In genomic region chr12:111377376-111377973, GRCm38 (mm10) we compare ENCODE assay signal across 8 mouse cellular contexts. TPM values are rescaled to one million over a fixed set of nuclear protein-coding genes. Genes with fewer than 3 reads are reported as not detected.
DNase-seq lines count a peak whose midpoint lies in the region; ATAC-seq lines count a peak whose summit lies in the region.

Gene Cdc42bpb (minus strand): TSS chr12:111377718.

- H3K9me3 ChIP-seq in megakaryocyte, embryonic 14.5 days = no peaks in the 10 kb centered on the region

- ATAC-seq in common myeloid progenitor, adult 5-6 weeks (replicated peaks; ENCODE audit: low read depth, poor library complexity, severe bottlenecking) = peak; percentile 43
- ATAC-seq in activated CD4-positive, CD25-positive, alpha-beta regulatory T cell, adult 4 months = no peak

- DNase-seq in adrenal gland, adult (ENCODE audit: inconsistent age in 2 of 2, low spot score in 1 of 2) = peak; percentile 97 to 98
- peak; percentile 95 for DNase-seq in gastrocnemius, postnatal 14 days
- DNase-seq in induced T-regulatory cell, adult 2 months (ENCODE audit: low read depth) = peak; percentile 79
- DNase-seq in left cerebral cortex, adult 9 months (ENCODE audit: low spot score in 2 of 2) = peak; percentile 83 to 92
- DNase-seq in right cerebral cortex, postnatal 14 days = peak; percentile 94

- H3K27me3 ChIP-seq in megakaryocyte, embryonic 14.5 days (replicated peaks) = peaks cover 78% of the 10 kb centered on the region

- peak within 1 kb of the TSS; percentile 97 for H3K4me3 ChIP-seq in megakaryocyte, embryonic 14.5 days (replicated peaks)

- intact Hi-C loops in gastrocnemius, postnatal 14 days (cut with DNase I; ENCODE audit: low total_unique reads) = no loop called here

- H3K36me3 ChIP-seq in megakaryocyte, embryonic 14.5 days (replicated peaks; ENCODE audit: low read length) = no peaks in the 10 kb centered on the region

- peaks cover 53% of the 10 kb centered on the region for H3K4me1 ChIP-seq in megakaryocyte, embryonic 14.5 days

RNA-seq across cellular contexts. Expression of gene Cdc42bpb, which starts in this region (rescaled TPM):
- 2.0 and 2.4 TPM in 2 replicates for total RNA-seq in common myeloid progenitor, adult 5-6 weeks (2017)
- total RNA-seq in gastrocnemius, postnatal 14 days (2021) = 10 to 100 TPM; 32.2 to 34.1 TPM
- 113 and 131 TPM in 2 replicates for polyA plus RNA-seq in megakaryocyte, embryonic 14.5 days (2012; ENCODE audit: insufficient read depth, low replicate concordance)
- under 1 TPM; 0.25 to 0.27 TPM for polyA plus RNA-seq in activated CD4-positive, CD25-positive, alpha-beta regulatory T cell, adult 4 months (2017; shearing (Covaris generic))

Comparison
In these comparisons a context has a peak if more than half of its experiments do, and no peak if none do; other contexts are left out.
1. RNA of gene Cdc42bpb (polyA plus RNA-seq): 113 to 131 TPM in megakaryocyte, embryonic 14.5 days; 0.25 to 0.27 TPM in activated CD4-positive, CD25-positive, alpha-beta regulatory T cell, adult 4 months; every median in the first group is over 10 times any median in the second.
2. Peak in every context shown above with its lines, with median percentiles within 50 percentile points of each other: DNase-seq.